Mouse (Mus musculus) forebrain, embryonic 14.5 days (tissue): ENCODE measurements around the gene Ercc6. TPM values are rescaled to one million over a fixed set of nuclear protein-coding genes. Genes with fewer than 3 reads are reported as not detected.

Experiments used
- ATAC-seq: fragments of 200-750 bp; cut with Nextera tagmentation; 2 replicates; pipeline ENCODE4 v1.8.0; 2017; ENCODE audit warnings: mild to moderate bottlenecking, moderate library complexity
- DNase-seq: peaks from one replicate; pipeline ENCODE4 v3.0.0-alpha.2; 2015; ENCODE audit warnings: low spot score
- H3K27ac ChIP-seq: fragments of 300-500 bp; sonication (generic); 2 replicates; pipeline ENCODE4 v1.5.1; 2014; ENCODE audit warnings: low read depth, mild to moderate bottlenecking, control low read depth, low read length, moderate library complexity
- H3K27me3 ChIP-seq: fragments of 300-500 bp; sonication (generic); replicated peaks from 2 replicates; pipeline ENCODE4 v1.6.1; 2014; ENCODE audit warnings: low read length, control low read depth, mixed read lengths; ENCODE audit not compliant: control insufficient read depth, insufficient read depth
- H3K36me3 ChIP-seq: fragments of 300-500 bp; sonication (generic); 2 replicates; pipeline ENCODE4 v1.6.1; 2014; ENCODE audit warnings: low read length, control low read depth; ENCODE audit not compliant: control insufficient read depth, insufficient read depth
- H3K4me1 ChIP-seq: fragments of 300-500 bp; sonication (generic); 2 replicates; pipeline ENCODE4 v1.6.1; 2014; ENCODE audit warnings: antibody characterized with exemption, low read length, control low read depth; ENCODE audit not compliant: control insufficient read depth, insufficient read depth
- H3K4me2 ChIP-seq: fragments of 300-500 bp; sonication (generic); 2 replicates; pipeline ENCODE4 v1.6.1; 2014; ENCODE audit warnings: mild to moderate bottlenecking, control low read depth, low read length
- H3K4me3 ChIP-seq: fragments of 300-500 bp; sonication (generic); 2 replicates; pipeline ENCODE4 v1.5.1; 2014; ENCODE audit warnings: low read depth, low read length, control low read depth
- H3K9ac ChIP-seq: fragments of 300-500 bp; sonication (generic); 2 replicates; pipeline ENCODE4 v1.6.1; 2014; ENCODE audit warnings: mild to moderate bottlenecking, low read length, control low read depth, moderate library complexity
- H3K9me3 ChIP-seq: fragments of 300-500 bp; sonication (generic); replicated peaks from 2 replicates; pipeline ENCODE4 v1.6.1; 2016; ENCODE audit warnings: low read length, control low read depth, mixed read lengths; ENCODE audit not compliant: control insufficient read depth
- WGBS: fragments of 180-500 bp; shearing (Covaris S2); extraction: QIAGEN DNeasy Blood & Tissue Kit; methylation state at CpG from one replicate; pipeline ENCODE4 v1.1.7; 2014; 5-methylcytosine and 5-hydroxymethylcytosine counted together
- polyA plus RNA-seq: library from polyadenylated mRNA; unstranded; fragments of >200 nt; fragmentation: Nextera tagmentation; extraction: Ambion mirVana; gene quantifications from 2 replicates; pipeline ENCODE4 v1.2.1, GENCODE M21; 2014

The Ercc6 gene
- polyA plus RNA-seq, 1 experiment from 2014 or later: 14.8 TPM

GRCm38 (mm10) chr14:32508105-32508835 is 5.1 kb upstream of the Ercc6 start:
- no peak overlapping the region for H3K4me2 ChIP-seq
- no peaks in the 10 kb centered on the region for H3K4me1 ChIP-seq
- no peaks in the 10 kb centered on the region for H3K27me3 ChIP-seq
- H3K27ac ChIP-seq: no peak overlapping the region
- 77% methylated on average over 10 of the region's 10 CpGs for WGBS
- no peak overlapping the region for H3K4me3 ChIP-seq
- no peaks in the 10 kb centered on the region for H3K36me3 ChIP-seq
- H3K9ac ChIP-seq: no peak overlapping the region
- DNase-seq (no peak), ATAC-seq (no peak)
- H3K9me3 ChIP-seq: no peaks in the 10 kb centered on the region

- Histone ChIP-seq H3K4me2 (no peak overlapping the region), H3K36me3 (no peaks in the 10 kb centered on the region), H3K9ac (no peak overlapping the region)
Observed at GRCm38 (mm10) chr14:32509443-32509961, 3.8 kb upstream of the Ercc6 start.

GRCm38 (mm10) chr14:32512912-32513311 is 409 bp upstream of the Ercc6 start:
- Histone ChIP-seq H3K9me3 (no peaks in the 10 kb centered on the region), H3K9ac (peak overlapping the region; percentile 79; the same call in 1 of the 2 replicates), H3K4me1 (0 out of 2 replicates have a peak, but pooled peaks cover 6% of the 10 kb centered on the region), H3K36me3 (peaks cover 16% of the 10 kb centered on the region), H3K4me3 (peak overlapping the region; percentile 71), H3K4me2 (peak overlapping the region; percentile 84), H3K27ac (0 out of 2 replicates have a peak overlapping the region, but pooled peaks have one; percentile 80), H3K27me3 (no peaks in the 10 kb centered on the region)
- ATAC-seq (peak; percentile 31), DNase-seq (no peak)
- 49% methylated on average over 9 of the region's 9 CpGs for WGBS

More at GRCm38 (mm10) chr14:32509443-32509961, 3.8 kb upstream of the Ercc6 start:
- 87% methylated on average over 6 of the region's 6 CpGs for WGBS
- no peaks in the 10 kb centered on the region for H3K9me3 ChIP-seq
- no peak overlapping the region for H3K27ac ChIP-seq
- H3K27me3 ChIP-seq: no peaks in the 10 kb centered on the region
- ATAC-seq: no peak
- no peak for DNase-seq
- H3K4me1 ChIP-seq: 0 out of 2 replicates have a peak, but pooled peaks cover 6% of the 10 kb centered on the region
- H3K4me3 ChIP-seq: no peak overlapping the region

- H3K9ac ChIP-seq: no peak overlapping the region
- DNase-seq (no peak), ATAC-seq (no peak)
- H3K27me3 ChIP-seq: no peaks in the 10 kb centered on the region
- H3K4me1 ChIP-seq: 0 out of 2 replicates have a peak, but pooled peaks cover 6% of the 10 kb centered on the region
- WGBS: 87% methylated on average over 1 of the region's 1 CpGs
- H3K9me3 ChIP-seq: no peaks in the 10 kb centered on the region
- no peak overlapping the region for H3K4me3 ChIP-seq
- H3K36me3 ChIP-seq: peaks cover 44% of the 10 kb centered on the region
- no peak overlapping the region for H3K27ac ChIP-seq
- H3K4me2 ChIP-seq: no peak overlapping the region
Observed at GRCm38 (mm10) chr14:32516086-32516485, 2.8 kb downstream of the Ercc6 start.

- H3K4me3 ChIP-seq: no peak overlapping the region
- no peaks in the 10 kb centered on the region for H3K27me3 ChIP-seq
- no peak overlapping the region for H3K9ac ChIP-seq
- peaks cover 58% of the 10 kb centered on the region for H3K36me3 ChIP-seq
- H3K4me1 ChIP-seq: 0 out of 2 replicates have a peak, but pooled peaks cover 6% of the 10 kb centered on the region
- H3K4me2 ChIP-seq: no peak overlapping the region
- DNase-seq (no peak), ATAC-seq (no peak)
- H3K9me3 ChIP-seq: no peaks in the 10 kb centered on the region
- 95% methylated on average over 2 of the region's 2 CpGs for WGBS
- no peak overlapping the region for H3K27ac ChIP-seq
Observed at GRCm38 (mm10) chr14:32518543-32518942, 5.2 kb downstream of the Ercc6 start.

- Histone ChIP-seq H3K9ac (no peak overlapping the region), H3K4me1 (no peaks in the 10 kb centered on the region), H3K27me3 (no peaks in the 10 kb centered on the region), H3K4me3 (no peak overlapping the region), H3K9me3 (no peaks in the 10 kb centered on the region), H3K27ac (no peak overlapping the region), H3K36me3 (peaks cover 65% of the 10 kb centered on the region), H3K4me2 (no peak overlapping the region)
- ATAC-seq (no peak), DNase-seq (no peak)
- 88% methylated on average over 7 of the region's 7 CpGs for WGBS
Observed at GRCm38 (mm10) chr14:32520400-32520926, 7.1 kb downstream of the Ercc6 start.

GRCm38 (mm10) chr14:32522336-32522735 is 9.0 kb downstream of the Ercc6 start:
- ATAC-seq (no peak), DNase-seq (no peak)
- 92% methylated on average over 2 of the region's 2 CpGs for WGBS
- Histone ChIP-seq H3K4me2 (no peak overlapping the region), H3K9ac (no peak overlapping the region), H3K27ac (no peak overlapping the region), H3K36me3 (peaks cover 73% of the 10 kb centered on the region), H3K27me3 (no peaks in the 10 kb centered on the region), H3K4me1 (no peaks in the 10 kb centered on the region), H3K9me3 (no peaks in the 10 kb centered on the region), H3K4me3 (no peak overlapping the region)

- H3K27me3 ChIP-seq: no peaks in the 10 kb centered on the region
- H3K4me1 ChIP-seq: no peaks in the 10 kb centered on the region
- DNase-seq (no peak), ATAC-seq (no peak)
- H3K9ac ChIP-seq: no peak overlapping the region
- no peak overlapping the region for H3K4me2 ChIP-seq
- no peaks in the 10 kb centered on the region for H3K9me3 ChIP-seq
- no peak overlapping the region for H3K27ac ChIP-seq
- H3K36me3 ChIP-seq: peaks cover 70% of the 10 kb centered on the region
- WGBS: 93% methylated on average over 1 of the region's 1 CpGs
- H3K4me3 ChIP-seq: no peak overlapping the region
Observed at GRCm38 (mm10) chr14:32524071-32524470, 10.8 kb downstream of the Ercc6 start.
